Mouse (Mus musculus): Measurements from ENCODE around the gene Tbca.

GRCm38 (mm10) chr13:94820516-94820915 is 31.8 kb downstream of the Tbca start:
- no peak for TF ChIP-seq CTCF (IDR thresholded peaks at IDR 0.05; ENCODE audit: low read depth)
- TF ChIP-seq EP300 (IDR thresholded peaks at IDR 0.05; ENCODE audit: low read depth): no peak
